Mouse (Mus musculus) lung, postnatal 0 days (tissue): ENCODE measurements around the gene Nrg4. TPM values are rescaled to one million over a fixed set of nuclear protein-coding genes. Genes with fewer than 3 reads are reported as not detected.

ENCODE experiments used
- ATAC-seq: fragments of 200-750 bp; cut with Nextera tagmentation; 2 replicates; pipeline ENCODE4 v1.8.0; 2017; ENCODE audit warnings: moderate library complexity
- DNase-seq: peaks from one replicate; pipeline ENCODE4 v3.0.0-alpha.2; 2016; ENCODE audit warnings: low spot score
- H3K27ac ChIP-seq: fragments of 300-500 bp; sonication (generic); 2 replicates; pipeline ENCODE4 v1.5.1; 2014; ENCODE audit warnings: antibody characterized with exemption, mild to moderate bottlenecking, low read length, mixed read lengths
- H3K27me3 ChIP-seq: fragments of 300-500 bp; sonication (generic); replicated peaks from 2 replicates; pipeline ENCODE4 v1.6.1; 2014; ENCODE audit warnings: low read length, mixed read lengths; ENCODE audit not compliant: insufficient read depth
- H3K36me3 ChIP-seq: fragments of 300-500 bp; sonication (generic); 2 replicates; pipeline ENCODE4 v1.6.1; 2014; ENCODE audit warnings: low read length, mixed read lengths; ENCODE audit not compliant: insufficient read depth
- H3K4me1 ChIP-seq: fragments of 300-500 bp; sonication (generic); 2 replicates; pipeline ENCODE4 v1.6.1; 2014; ENCODE audit warnings: antibody characterized with exemption, low read depth, low read length, mixed read lengths; ENCODE audit not compliant: insufficient read depth
- H3K4me2 ChIP-seq: fragments of 300-500 bp; sonication (generic); replicated peaks from 2 replicates; pipeline ENCODE4 v1.6.1; 2014; ENCODE audit warnings: low read depth, mild to moderate bottlenecking, low read length, moderate library complexity, mixed read lengths
- H3K4me3 ChIP-seq: fragments of 300-500 bp; sonication (generic); 2 replicates; pipeline ENCODE4 v1.5.1; 2014; ENCODE audit warnings: low read depth, low read length
- H3K9ac ChIP-seq: fragments of 300-500 bp; sonication (generic); replicated peaks from 2 replicates; pipeline ENCODE4 v1.6.1; 2014; ENCODE audit warnings: low read depth, mild to moderate bottlenecking
- H3K9me3 ChIP-seq: fragments of 300-500 bp; sonication (generic); 2 replicates; pipeline ENCODE4 v1.6.1; 2016; ENCODE audit warnings: low read length, mixed read lengths
- CTCF ChIP-seq: IDR thresholded peaks from 2 replicates; pipeline ENCODE4 v1.5.1; 2016; ENCODE audit warnings: antibody characterized with exemption, mild to moderate bottlenecking
- EP300 ChIP-seq: IDR thresholded peaks from 2 replicates; pipeline ENCODE4 v1.6.1; 2016; ENCODE audit warnings: antibody characterized with exemption, mild to moderate bottlenecking, control low read depth
- WGBS: fragments of 180-500 bp; shearing (Covaris S2); extraction: QIAGEN DNeasy Blood & Tissue Kit; methylation state at CpG from one replicate; pipeline ENCODE4 v1.1.7; 2014; 5-methylcytosine and 5-hydroxymethylcytosine counted together
- polyA plus RNA-seq: library from polyadenylated mRNA; unstranded; fragments of >200 nt; fragmentation: Nextera tagmentation; extraction: Ambion mirVana; gene quantifications from 2 replicates; pipeline ENCODE4 v1.2.1, GENCODE M21; 2015

The Nrg4 gene
- polyA plus RNA-seq, 1 experiment from 2014 or later, result 1.4 TPM

DNA sequence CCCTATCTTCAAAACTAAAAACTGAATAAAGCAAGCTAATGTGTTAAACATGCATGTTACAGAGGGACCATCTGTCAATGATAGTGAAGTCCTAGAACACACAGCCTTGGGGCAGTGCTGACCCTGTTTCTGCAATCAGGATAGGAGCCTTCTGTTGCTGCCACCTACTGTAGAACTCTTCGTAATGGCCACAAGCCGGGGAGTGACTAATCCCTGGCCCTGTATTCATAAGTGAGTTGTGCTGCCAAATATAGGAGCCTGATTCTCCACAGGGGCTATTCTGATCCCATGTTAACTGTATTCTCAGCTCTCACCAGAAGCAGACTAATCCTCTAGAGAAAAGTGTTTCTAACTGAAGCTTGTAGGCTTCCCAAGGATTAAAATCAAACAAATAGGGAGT, 127.3 kb downstream of the Nrg4 start:
- Histone ChIP-seq H3K9me3 (no peaks in the 10 kb centered on the region), H3K4me2 (no peak overlapping the region), H3K27ac (no peak overlapping the region), H3K4me3 (no peak overlapping the region), H3K27me3 (no peaks in the 10 kb centered on the region), H3K9ac (no peak overlapping the region), H3K36me3 (no peaks in the 10 kb centered on the region), H3K4me1 (no peaks in the 10 kb centered on the region)
- no peak for TF ChIP-seq EP300
- 0 out of 2 replicates have a peak, but pooled peaks have one; percentile 7 for TF ChIP-seq CTCF
- 74% methylated on average over 2 of the region's 2 CpGs for WGBS
- ATAC-seq (no peak), DNase-seq (no peak)

- DNase-seq (no peak), ATAC-seq (no peak)
- no peak overlapping the region for H3K27ac ChIP-seq
- no peaks in the 10 kb centered on the region for H3K27me3 ChIP-seq
- no peak overlapping the region for H3K9ac ChIP-seq
- H3K9me3 ChIP-seq, result no peaks in the 10 kb centered on the region
- no peak for TF ChIP-seq CTCF
- TF ChIP-seq EP300, result no peak
- no peaks in the 10 kb centered on the region for H3K4me1 ChIP-seq
- H3K4me2 ChIP-seq, result no peak overlapping the region
- no peaks in the 10 kb centered on the region for H3K36me3 ChIP-seq
- no peak overlapping the region for H3K4me3 ChIP-seq
- 100% methylated on average over 1 of the region's 1 CpGs for WGBS
These were observed 128.4 kb downstream of the Nrg4 start for GRCm38 (mm10) chr9:55198260-55198659.

DNA sequence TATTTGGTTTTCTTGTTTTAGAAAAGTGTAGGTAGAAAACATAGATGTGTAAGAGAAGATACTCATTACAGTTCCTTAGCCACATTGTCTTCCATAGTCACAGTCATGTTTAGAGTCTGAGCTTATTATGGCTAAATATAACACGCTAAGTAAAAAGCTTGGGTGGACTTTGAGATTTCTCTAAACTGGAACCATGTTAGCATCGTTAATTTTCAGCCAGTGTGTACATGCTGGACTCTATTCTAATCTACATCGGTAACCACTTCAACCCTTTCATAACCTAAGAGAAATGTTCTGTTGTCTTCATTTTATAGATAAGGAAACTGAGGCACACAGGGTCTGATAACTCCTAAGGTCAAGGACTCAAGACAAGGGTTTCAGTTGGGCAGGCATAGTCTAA, 130.8 kb downstream of the Nrg4 start:
- DNase-seq (no peak), ATAC-seq (no peak)
- Histone ChIP-seq H3K9ac (no peak overlapping the region), H3K4me2 (no peak overlapping the region), H3K27me3 (no peaks in the 10 kb centered on the region), H3K27ac (no peak overlapping the region), H3K4me3 (no peak overlapping the region), H3K36me3 (no peaks in the 10 kb centered on the region), H3K9me3 (no peaks in the 10 kb centered on the region), H3K4me1 (no peaks in the 10 kb centered on the region)
- TF ChIP-seq CTCF (no peak), EP300 (no peak)
- 87% methylated on average over 3 of the region's 3 CpGs for WGBS

DNA sequence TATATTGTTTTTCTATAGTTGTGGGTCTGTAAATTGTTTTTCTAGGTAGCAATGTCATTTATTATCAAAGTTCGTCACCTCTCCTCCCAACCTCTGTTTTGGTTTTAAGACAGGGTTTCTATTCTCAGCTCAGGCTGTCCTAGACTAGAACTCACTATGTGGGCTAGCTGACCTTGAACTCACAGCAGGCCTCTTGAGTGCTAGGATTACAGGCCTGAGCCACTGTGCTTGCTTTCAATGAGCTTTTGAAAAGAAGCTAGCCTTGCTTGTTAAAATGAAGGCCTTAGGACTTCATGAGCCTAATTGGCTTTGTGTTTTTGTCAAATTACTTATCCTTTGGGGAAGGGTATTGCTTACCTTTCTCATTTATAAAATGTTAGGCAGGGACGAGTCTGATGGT, 152.4 kb downstream of the Nrg4 start:
- no peak for TF ChIP-seq EP300
- no peak for TF ChIP-seq CTCF
- Histone ChIP-seq H3K36me3 (no peaks in the 10 kb centered on the region), H3K4me2 (no peak overlapping the region), H3K4me3 (no peak overlapping the region), H3K27me3 (no peaks in the 10 kb centered on the region), H3K27ac (no peak overlapping the region), H3K9ac (no peak overlapping the region), H3K4me1 (no peaks in the 10 kb centered on the region), H3K9me3 (no peaks in the 10 kb centered on the region)
- no peak for ATAC-seq
- no peak for DNase-seq
- WGBS, result 82% methylated on average over 2 of the region's 2 CpGs

DNA sequence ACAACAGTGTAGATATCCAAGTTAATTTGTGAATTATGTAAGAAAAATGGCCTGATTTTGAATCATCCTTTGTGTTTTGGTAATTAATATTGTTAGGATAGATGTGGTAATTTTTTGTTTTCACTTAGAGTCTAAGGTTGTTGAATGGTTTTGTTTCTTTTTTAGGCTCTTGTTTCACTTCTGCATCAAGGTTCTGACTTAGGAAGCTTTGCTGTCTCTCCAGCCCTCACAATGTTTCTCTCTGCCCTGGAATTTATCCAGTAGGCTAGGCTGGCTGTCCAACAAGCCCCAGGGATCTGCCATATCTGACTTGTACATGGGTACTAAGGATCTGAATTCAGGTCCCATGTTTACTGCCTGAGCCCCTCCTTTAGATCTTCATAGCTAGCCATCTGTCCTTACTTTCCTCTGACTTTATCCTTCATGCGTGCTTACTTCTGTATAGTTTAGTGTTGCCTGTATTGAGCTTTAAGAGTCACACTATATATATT, 154.4 kb downstream of the Nrg4 start:
- Histone ChIP-seq H3K36me3 (0 out of 2 replicates have a peak, but pooled peaks cover 3% of the 10 kb centered on the region), H3K4me1 (no peaks in the 10 kb centered on the region), H3K9me3 (no peaks in the 10 kb centered on the region), H3K4me2 (no peak overlapping the region), H3K9ac (no peak overlapping the region), H3K27me3 (no peaks in the 10 kb centered on the region), H3K27ac (no peak overlapping the region), H3K4me3 (no peak overlapping the region)
- 97% methylated on average over 1 of the region's 1 CpGs for WGBS
- no peak for TF ChIP-seq CTCF
- no peak for TF ChIP-seq EP300
- DNase-seq, result no peak
- ATAC-seq, result no peak

- DNase-seq, result peak; percentile 72
- Histone ChIP-seq H3K9ac (no peak overlapping the region), H3K27ac (no peak overlapping the region), H3K36me3 (0 out of 2 replicates have a peak, but pooled peaks cover 3% of the 10 kb centered on the region), H3K4me3 (no peak overlapping the region), H3K27me3 (no peaks in the 10 kb centered on the region), H3K4me2 (no peak overlapping the region), H3K4me1 (no peaks in the 10 kb centered on the region), H3K9me3 (no peaks in the 10 kb centered on the region)
- TF ChIP-seq EP300 (peak; percentile 47), CTCF (no peak)
- WGBS, result 62% methylated on average over 7 of the region's 7 CpGs
- ATAC-seq, result peak; percentile 81
These were observed 155.8 kb downstream of the Nrg4 start for GRCm38 (mm10) chr9:55170655-55171412.

Other genes starting within 250 kb of the Nrg4 start
- gene Ube2q2, start 178.0 kb downstream of the Nrg4 start, polyA plus RNA-seq, result 24.5 and 26.1 TPM in 2 replicates
- 27.4 and 34.0 TPM in 2 replicates for gene Fbxo22, start 117.9 kb downstream of the Nrg4 start, polyA plus RNA-seq
- gene Tmem266, start 69 bp upstream of the Nrg4 start, polyA plus RNA-seq, result 0.05 and 0.07 TPM in 2 replicates
- 175 and 196 TPM in 2 replicates for gene Etfa, start 185.4 kb upstream of the Nrg4 start, polyA plus RNA-seq
- gene Isl2, start 211.8 kb upstream of the Nrg4 start, polyA plus RNA-seq, result 0.07 TPM in 1 of 2 replicates, not detected in the other